Mouse (Mus musculus) G1E (cell line): ENCODE results near the gene Rpl7l1. TPM values are rescaled to one million over a fixed set of nuclear protein-coding genes. Genes with fewer than 3 reads are reported as not detected.

Experiments used
- ATAC-seq: 2 replicates; pipeline ENCODE4 v1.8.0; 2016; ENCODE audit warnings: mild to moderate bottlenecking; ENCODE audit not compliant: insufficient number of reproducible peaks, poor library complexity, low FRiP score, severe bottlenecking; ENCODE audit errors: extremely low read depth
- DNase-seq: peaks from one replicate; pipeline ENCODE4 v3.0.0; 2012; ENCODE audit warnings: low spot score
- H3K27me3 ChIP-seq: 2 replicates; pipeline ENCODE4 v1.6.1; 2012; ENCODE audit warnings: mild to moderate bottlenecking, low read length, inconsistent platforms; ENCODE audit not compliant: insufficient read depth
- H3K36me3 ChIP-seq: replicated peaks from 2 replicates; pipeline ENCODE3; 2012; ENCODE audit warnings: mild to moderate bottlenecking, inconsistent platforms
- H3K4me1 ChIP-seq: 2 replicates; pipeline ENCODE4 v1.6.1; 2012; ENCODE audit warnings: low read depth, low read length, inconsistent platforms, mixed read lengths; ENCODE audit not compliant: insufficient read depth
- H3K4me3 ChIP-seq: 2 replicates; pipeline ENCODE4 v1.5.1; 2012; ENCODE audit warnings: low read depth, mild to moderate bottlenecking, inconsistent platforms, low read length, moderate library complexity, mixed read lengths
- H3K9me3 ChIP-seq: replicated peaks from 2 replicates; pipeline ENCODE4 v1.6.1; 2012; ENCODE audit warnings: inconsistent platforms
- CTCF ChIP-seq: IDR thresholded peaks from 2 replicates; pipeline ENCODE4 v1.5.1; 2012; ENCODE audit warnings: low read depth, low read length, inconsistent platforms, mixed read lengths
- GATA1 ChIP-seq: IDR thresholded peaks from 2 replicates; pipeline ENCODE4 v1.6.1; 2012; ENCODE audit warnings: borderline replicate concordance, low read length, inconsistent platforms, mixed read lengths
- GATA2 ChIP-seq: IDR thresholded peaks from 2 replicates; pipeline ENCODE4 v1.6.1; 2012; ENCODE audit warnings: low read depth, low read length, inconsistent platforms, borderline replicate concordance
- POLR2AphosphoS5 ChIP-seq: IDR thresholded peaks from 2 replicates; pipeline ENCODE4 v1.6.1; 2012; ENCODE audit warnings: low read depth, low read length, inconsistent platforms; ENCODE audit not compliant: insufficient replicate concordance
- TAL1 ChIP-seq: conservative IDR thresholded peaks from 2 replicates; pipeline ENCODE4 v1.6.1; 2012; ENCODE audit warnings: low read depth, low read length, inconsistent platforms, mixed read lengths
- polyA plus RNA-seq: library from polyadenylated mRNA; stranded (reverse); fragments of >175 nt; gene quantifications from 2 replicates; pipeline ENCODE4 v1.2.3, GENCODE M21; 2012
- total RNA-seq, 2 experiments: library from RNA; stranded (forward) in 1 of 2; stranded (reverse) in 1 of 2; fragments of 200-1000 nt in 1 of 2; fragments of >200 nt in 1 of 2; fragmentation: Nextera tagmentation in 1 of 2; gene quantifications; 2 replicates each; pipeline ENCODE4 v1.2.3; 2014 to 2017

Gene Rpl7l1
- total and polyA plus RNA-seq, 3 experiments = 11.3 to 181 (median 154) TPM

- no peak for ATAC-seq
- no peaks in the 10 kb centered on the region for H3K9me3 ChIP-seq
- peaks cover 2% of the 10 kb centered on the region for H3K4me1 ChIP-seq
- DNase-seq = no peak
- TF ChIP-seq TAL1 (no peak), CTCF (no peak), GATA2 (no peak), POLR2AphosphoS5 (no peak), GATA1 (no peak)
- no peak overlapping the region for H3K4me3 ChIP-seq
- H3K27me3 ChIP-seq = peaks cover 3% of the 10 kb centered on the region; the same call in 1 of the 2 replicates
- peaks cover 45% of the 10 kb centered on the region for H3K36me3 ChIP-seq
These were observed 48.4 kb downstream of the Rpl7l1 start for GRCm38 (mm10) chr17:46734055-46734454.

GRCm38 (mm10) chr17:46728904-46729318 lies 53.6 kb downstream of the Rpl7l1 start, which contains the start of gene Gnmt:
Gene Gnmt, minus strand, starts transcription at chr17:46729168.
- DNase-seq (no peak), ATAC-seq (no peak)
- Histone ChIP-seq H3K36me3 (peaks cover 39% of the 10 kb centered on the region), H3K4me3 (no peak within 1 kb of the TSS), H3K27me3 (peaks cover 8% of the 10 kb centered on the region; the same call in 1 of the 2 replicates), H3K9me3 (no peaks in the 10 kb centered on the region), H3K4me1 (peaks cover 5% of the 10 kb centered on the region)
- TF ChIP-seq CTCF (no peak), GATA2 (no peak)

- H3K4me3 ChIP-seq = no peak overlapping the region
- ATAC-seq = no peak
- peaks cover 39% of the 10 kb centered on the region for H3K36me3 ChIP-seq
These were observed 54.0 kb downstream of the Rpl7l1 start for GRCm38 (mm10) chr17:46728496-46728895.

GRCm38 (mm10) chr17:46728021-46728420 lies 54.5 kb downstream of the Rpl7l1 start:
- peaks cover 8% of the 10 kb centered on the region; the same call in 1 of the 2 replicates for H3K27me3 ChIP-seq
- DNase-seq (no peak), ATAC-seq (no peak)
- TF ChIP-seq POLR2AphosphoS5 (no peak), CTCF (peak; percentile 22; the same call in 1 of the 2 replicates)
- H3K4me3 ChIP-seq = no peak overlapping the region
- no peaks in the 10 kb centered on the region for H3K9me3 ChIP-seq
- peaks cover 3% of the 10 kb centered on the region; the same call in 1 of the 2 replicates for H3K4me1 ChIP-seq
- peaks cover 43% of the 10 kb centered on the region for H3K36me3 ChIP-seq

More at GRCm38 (mm10) chr17:46728496-46728895, 54.0 kb downstream of the Rpl7l1 start:
- Histone ChIP-seq H3K9me3 (no peaks in the 10 kb centered on the region), H3K27me3 (peaks cover 8% of the 10 kb centered on the region; the same call in 1 of the 2 replicates), H3K4me1 (peaks cover 4% of the 10 kb centered on the region)
- TF ChIP-seq POLR2AphosphoS5 = no peak
- TF ChIP-seq CTCF = no peak
- TF ChIP-seq GATA2 = no peak
- no peak for TF ChIP-seq TAL1
- no peak for TF ChIP-seq GATA1
- DNase-seq = no peak

- no peaks in the 10 kb centered on the region for H3K9me3 ChIP-seq
- no peak for DNase-seq
- H3K27me3 ChIP-seq = peaks cover 8% of the 10 kb centered on the region; the same call in 1 of the 2 replicates
- TF ChIP-seq TAL1 = no peak
- no peak for TF ChIP-seq POLR2AphosphoS5
- no peak for TF ChIP-seq CTCF
- TF ChIP-seq GATA1 = no peak
- no peak for ATAC-seq
- no peak overlapping the region for H3K4me3 ChIP-seq
- peaks cover 50% of the 10 kb centered on the region for H3K36me3 ChIP-seq
- peaks cover 3% of the 10 kb centered on the region; the same call in 1 of the 2 replicates for H3K4me1 ChIP-seq
These were observed 55.2 kb downstream of the Rpl7l1 start for GRCm38 (mm10) chr17:46727271-46727670.

GRCm38 (mm10) chr17:46725731-46726645 lies 56.5 kb downstream of the Rpl7l1 start:
- Histone ChIP-seq H3K36me3 (peaks cover 63% of the 10 kb centered on the region), H3K27me3 (peaks cover 8% of the 10 kb centered on the region; the same call in 1 of the 2 replicates), H3K4me3 (no peak overlapping the region), H3K9me3 (no peaks in the 10 kb centered on the region), H3K4me1 (peaks cover 3% of the 10 kb centered on the region; the same call in 1 of the 2 replicates)
- DNase-seq (no peak), ATAC-seq (no peak)
- TF ChIP-seq GATA2 (no peak), GATA1 (no peak), POLR2AphosphoS5 (no peak), TAL1 (no peak), CTCF (no peak; the same call in 1 of the 2 replicates)
